Mouse (Mus musculus) liver, embryonic 16.5 days (tissue): ENCODE measurements around the gene Agfg1. TPM values are rescaled to one million over a fixed set of nuclear protein-coding genes. Genes with fewer than 3 reads are reported as not detected.
"Not testable (repeated sequence)": the region's sequence is repeated elsewhere in the genome, so short reads cannot be mapped to it uniquely, and the experiment has no call there.

ENCODE experiments used
- ATAC-seq: fragments of 200-750 bp; cut with Nextera tagmentation; 2 replicates; pipeline ENCODE4 v1.8.0; 2017; ENCODE audit warnings: low read depth, mild to moderate bottlenecking, moderate number of reproducible peaks, moderate library complexity
- H3K27ac ChIP-seq: fragments of 300-500 bp; sonication (generic); 2 replicates; pipeline ENCODE4 v1.5.1; 2014; ENCODE audit warnings: mild to moderate bottlenecking, low read length
- H3K27me3 ChIP-seq: fragments of 300-500 bp; sonication (generic); 2 replicates; pipeline ENCODE4 v1.6.1; 2014; ENCODE audit warnings: low read depth, low read length, mixed read lengths; ENCODE audit not compliant: control insufficient read depth, insufficient read depth
- H3K36me3 ChIP-seq: fragments of 300-500 bp; sonication (generic); 2 replicates; pipeline ENCODE4 v1.6.1; 2014; ENCODE audit warnings: mild to moderate bottlenecking; ENCODE audit not compliant: control insufficient read depth, insufficient read depth
- H3K4me1 ChIP-seq: fragments of 300-500 bp; sonication (generic); 2 replicates; pipeline ENCODE4 v1.6.1; 2014; ENCODE audit warnings: low read depth, low read length, mixed read lengths; ENCODE audit not compliant: control insufficient read depth
- H3K4me2 ChIP-seq: fragments of 300-500 bp; sonication (generic); 2 replicates; pipeline ENCODE4 v1.6.1; 2014; ENCODE audit warnings: low read depth, low read length, mixed read lengths
- H3K4me3 ChIP-seq: fragments of 300-500 bp; sonication (generic); 2 replicates; pipeline ENCODE4 v1.5.1; 2014; ENCODE audit warnings: low read depth, mild to moderate bottlenecking, low read length
- H3K9ac ChIP-seq: fragments of 300-500 bp; sonication (generic); 2 replicates; pipeline ENCODE4 v1.6.1; 2014; ENCODE audit warnings: low read depth, low read length
- H3K9me3 ChIP-seq: fragments of 300-500 bp; sonication (generic); replicated peaks from 2 replicates; pipeline ENCODE4 v1.6.1; 2016; ENCODE audit warnings: low read length; ENCODE audit not compliant: control insufficient read depth
- WGBS: fragments of 180-500 bp; shearing (Covaris S2); extraction: QIAGEN DNeasy Blood & Tissue Kit; methylation state at CpG from one replicate; pipeline ENCODE4 v1.1.7; 2014; ENCODE audit not compliant: insufficient replicate concordance; 5-methylcytosine and 5-hydroxymethylcytosine counted together
- polyA plus RNA-seq: library from polyadenylated mRNA; unstranded; fragments of >200 nt; fragmentation: Nextera tagmentation; extraction: Ambion mirVana; gene quantifications from 2 replicates; pipeline ENCODE4 v1.2.1, GENCODE M21; 2015

Agfg1 gene
- polyA plus RNA-seq, 1 experiment from 2014 or later, result 44.7 TPM

DNA sequence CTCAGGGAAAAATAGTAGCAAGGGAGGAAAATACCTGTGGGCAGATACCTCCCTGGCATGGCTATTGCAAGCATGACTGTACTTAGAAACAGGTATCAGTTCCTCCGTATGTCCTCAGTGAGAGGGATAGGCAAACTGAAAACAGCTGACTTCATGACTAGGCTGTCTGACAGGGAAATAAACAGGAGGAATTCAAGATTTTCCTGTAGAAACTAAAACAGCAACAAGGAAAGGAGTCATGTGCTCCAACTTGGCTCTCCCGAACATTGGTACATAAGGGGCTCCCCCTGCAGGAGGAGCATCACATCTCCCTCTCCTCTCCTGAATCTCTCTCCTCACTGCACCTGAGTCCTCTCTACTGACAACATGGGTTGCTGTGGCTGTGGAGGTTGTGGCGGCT, 73.7 kb downstream of the Agfg1 start, which contains the start of gene A030005L19Rik:
TSS of gene A030005L19Rik (plus strand) at position 301 of the 400 bp plus-strand sequence.
- no peak within 1 kb of the TSS for H3K4me3 ChIP-seq
- ATAC-seq, result no peak
- H3K4me2 ChIP-seq, result no peak within 1 kb of the TSS
- no peaks in the 10 kb centered on the region for H3K4me1 ChIP-seq
- H3K36me3 ChIP-seq, result no peaks in the 10 kb centered on the region
- no peaks in the 10 kb centered on the region for H3K27me3 ChIP-seq
- no peak within 1 kb of the TSS for H3K27ac ChIP-seq
- 74% methylated on average over 3 of the region's 3 CpGs for WGBS
- no peak within 1 kb of the TSS for H3K9ac ChIP-seq
- H3K9me3 ChIP-seq, result no peaks in the 10 kb centered on the region

- not testable (repeated sequence) for H3K27me3 ChIP-seq, H3K4me2 ChIP-seq, H3K9ac ChIP-seq, H3K36me3 ChIP-seq, H3K27ac ChIP-seq, H3K9me3 ChIP-seq, H3K4me1 ChIP-seq, ATAC-seq, H3K4me3 ChIP-seq
- WGBS, result 67% methylated on average over 5 of the region's 5 CpGs
These were observed 74.2 kb downstream of the Agfg1 start for GRCm38 (mm10) chr1:82913434-82913833.

GRCm38 (mm10) chr1:82924650-82925049, 85.4 kb downstream of the Agfg1 start, which contains the start of gene A030014E15Rik:
TSS of gene A030014E15Rik (plus strand) at chr1:82924917.
- ATAC-seq, result no peak
- no peaks in the 10 kb centered on the region for H3K36me3 ChIP-seq
- no peaks in the 10 kb centered on the region for H3K9me3 ChIP-seq
- no peak within 1 kb of the TSS for H3K9ac ChIP-seq
- H3K27me3 ChIP-seq, result no peaks in the 10 kb centered on the region
- H3K27ac ChIP-seq, result no peak within 1 kb of the TSS
- 78% methylated on average over 6 of the region's 6 CpGs for WGBS
- H3K4me3 ChIP-seq, result no peak within 1 kb of the TSS
- no peaks in the 10 kb centered on the region for H3K4me1 ChIP-seq
- no peak within 1 kb of the TSS for H3K4me2 ChIP-seq

GRCm38 (mm10) chr1:82930558-82930957, 91.3 kb downstream of the Agfg1 start:
- H3K9me3 ChIP-seq, H3K4me2 ChIP-seq, ATAC-seq, H3K9ac ChIP-seq, H3K36me3 ChIP-seq, H3K27me3 ChIP-seq, H3K4me3 ChIP-seq, H3K27ac ChIP-seq, H3K4me1 ChIP-seq: not testable (repeated sequence)
- 65% methylated on average over 2 of the region's 3 CpGs for WGBS

GRCm38 (mm10) chr1:82931326-82931725, 92.0 kb downstream of the Agfg1 start, which contains the start of gene Gm6217:
TSS of gene Gm6217 (minus strand) at chr1:82931399.
- not testable (repeated sequence) for ATAC-seq, H3K4me3 ChIP-seq, H3K9ac ChIP-seq, H3K36me3 ChIP-seq, H3K4me2 ChIP-seq, H3K27ac ChIP-seq, H3K4me1 ChIP-seq, H3K9me3 ChIP-seq, H3K27me3 ChIP-seq
- no CpG with 5 or more reads among the region's 6 CpGs for WGBS

GRCm38 (mm10) chr1:82938666-82939065, 99.4 kb downstream of the Agfg1 start:
- H3K9me3 ChIP-seq, result no peaks in the 10 kb centered on the region
- no peaks in the 10 kb centered on the region for H3K36me3 ChIP-seq
- H3K27me3 ChIP-seq, result no peaks in the 10 kb centered on the region
- no peak overlapping the region for H3K4me3 ChIP-seq
- no peak overlapping the region for H3K9ac ChIP-seq
- H3K4me1 ChIP-seq, result no peaks in the 10 kb centered on the region
- ATAC-seq, result no peak
- no peak overlapping the region for H3K4me2 ChIP-seq
- WGBS, result 77% methylated on average over 5 of the region's 5 CpGs
- no peak overlapping the region for H3K27ac ChIP-seq

DNA sequence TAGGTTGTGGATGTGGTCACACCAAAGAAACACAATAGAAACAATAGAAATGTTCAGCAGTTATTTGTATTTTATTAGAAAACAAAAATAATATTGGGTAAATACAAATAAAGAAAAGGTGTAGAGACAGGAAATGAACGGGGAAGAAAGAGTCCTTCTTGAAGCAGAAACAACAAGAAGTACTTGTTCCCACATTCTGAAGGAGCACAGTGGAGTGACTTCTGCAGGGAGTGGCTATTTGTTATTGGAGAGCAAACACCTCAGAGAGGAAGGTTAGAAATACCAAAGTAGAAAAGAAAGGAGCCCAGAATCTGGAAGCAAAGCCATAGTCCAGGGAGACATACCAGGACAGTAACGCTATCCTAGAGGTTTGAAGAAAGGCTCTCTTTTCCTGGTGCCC, 103.2 kb downstream of the Agfg1 start:
- not testable (repeated sequence) for H3K36me3 ChIP-seq, H3K9me3 ChIP-seq, ATAC-seq, H3K4me3 ChIP-seq, H3K4me2 ChIP-seq, H3K4me1 ChIP-seq, H3K9ac ChIP-seq, H3K27me3 ChIP-seq, H3K27ac ChIP-seq
- WGBS, result 76% methylated on average over 2 of the region's 2 CpGs

DNA sequence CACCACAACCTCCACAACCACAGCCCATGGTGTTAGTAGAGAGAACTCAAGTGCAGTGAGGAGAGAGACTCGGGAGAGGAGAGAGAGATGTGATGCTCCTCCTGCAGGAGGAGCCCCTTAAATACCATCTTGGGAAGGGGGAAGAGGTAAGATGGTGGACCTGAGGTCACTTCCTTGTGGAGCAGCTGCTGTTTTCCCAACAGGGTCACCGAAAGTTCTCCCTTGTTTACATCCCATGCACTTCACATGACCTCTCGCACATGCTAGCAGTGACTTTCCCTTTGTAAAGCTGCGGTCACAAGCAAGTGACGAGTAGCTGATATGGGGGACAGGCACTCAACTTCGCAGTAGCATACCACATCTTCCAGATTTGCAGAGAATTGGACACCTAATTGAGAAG, 104.0 kb downstream of the Agfg1 start, which contains the start of gene A030003K21Rik:
TSS of gene A030003K21Rik (minus strand) at position 94 of the 400 bp plus-strand sequence.
- not testable (repeated sequence) for H3K4me3 ChIP-seq, H3K9me3 ChIP-seq, H3K27me3 ChIP-seq, H3K4me1 ChIP-seq, H3K9ac ChIP-seq, H3K36me3 ChIP-seq, H3K4me2 ChIP-seq, ATAC-seq, H3K27ac ChIP-seq
- no CpG with 5 or more reads among the region's 6 CpGs for WGBS

GRCm38 (mm10) chr1:82946029-82946428, 106.7 kb downstream of the Agfg1 start:
- not testable (repeated sequence) for H3K4me3 ChIP-seq, H3K27ac ChIP-seq, ATAC-seq, H3K27me3 ChIP-seq, H3K9ac ChIP-seq, H3K36me3 ChIP-seq, H3K4me2 ChIP-seq, H3K9me3 ChIP-seq, H3K4me1 ChIP-seq
- 74% methylated on average over 2 of the region's 2 CpGs for WGBS
